Mouse (Mus musculus) liver, adult (tissue): ENCODE results near the gene Tmem80.

Experiments
- GATA4 ChIP-seq: IDR thresholded peaks from 2 replicates; pipeline ENCODE4 v1.6.1; 2014; ENCODE audit warnings: mild to moderate bottlenecking, low read length; ENCODE audit not compliant: insufficient replicate concordance

Tmem80 gene

DNA sequence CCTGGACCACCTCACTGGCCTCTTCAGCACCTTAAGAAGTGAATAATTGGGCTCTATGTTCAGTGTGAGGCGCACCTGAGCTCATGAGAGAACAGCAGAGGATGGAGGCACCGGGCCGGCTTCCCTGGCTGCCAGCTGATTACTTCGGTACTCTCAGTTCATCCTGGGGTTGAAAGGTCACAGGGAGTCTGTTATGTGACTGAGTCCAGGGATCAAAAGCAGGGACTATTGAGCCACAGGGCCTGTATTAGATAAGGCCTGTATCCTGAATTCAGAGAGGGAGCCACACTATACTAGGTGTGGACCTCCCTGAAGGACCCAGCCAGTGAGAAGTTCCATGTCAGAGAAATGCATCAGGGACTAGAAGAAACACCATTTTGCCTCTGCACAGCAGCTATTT, 23.0 kb upstream of the Tmem80 start:
- TF ChIP-seq GATA4, result no peak

- TF ChIP-seq GATA4, result no peak
Measured at GRCm38 (mm10) chr7:141314416-141314815, 13.1 kb upstream of the Tmem80 start.

DNA sequence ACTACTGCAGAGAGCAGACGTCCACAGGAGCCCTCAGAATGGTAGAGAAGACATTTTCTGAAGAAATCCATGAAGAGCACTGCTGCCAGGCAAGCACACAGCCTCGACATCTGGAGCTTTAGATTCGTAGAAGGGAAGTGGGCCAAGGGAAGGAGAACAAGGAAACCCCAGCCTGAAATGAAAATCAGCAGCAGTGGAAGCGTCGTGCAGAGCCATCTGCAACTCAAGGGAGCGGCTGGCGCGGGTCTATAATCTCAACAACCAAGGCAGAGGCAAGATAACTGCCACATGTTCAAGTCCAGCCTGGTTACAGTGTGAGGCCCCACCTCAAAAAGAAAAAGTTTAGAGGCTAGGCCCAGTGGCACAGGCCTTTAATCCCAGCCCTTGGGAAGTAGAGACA, 12.5 kb upstream of the Tmem80 start:
- TF ChIP-seq GATA4, result no peak

DNA sequence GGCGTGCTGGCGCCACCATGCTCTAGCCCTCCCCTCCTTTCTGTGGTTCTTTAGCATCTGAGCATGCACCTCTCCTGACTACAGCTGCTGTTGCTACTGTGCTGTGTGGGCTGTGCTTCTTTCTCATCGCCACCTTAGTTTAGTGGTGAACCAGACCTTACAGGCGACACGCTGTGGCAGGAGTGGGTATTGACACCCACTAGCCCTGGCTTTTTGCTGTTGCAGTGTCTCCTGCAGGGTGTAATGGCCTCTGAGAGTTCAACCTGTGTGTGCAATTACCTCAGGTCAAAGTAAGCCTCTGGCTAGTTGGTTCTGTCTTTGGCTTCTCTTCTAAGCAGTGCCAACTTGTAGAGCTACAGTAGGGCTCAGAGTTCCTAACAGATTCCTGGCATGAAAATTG, 11.6 kb upstream of the Tmem80 start:
- TF ChIP-seq GATA4, result no peak

- TF ChIP-seq GATA4, result no peak
Measured at GRCm38 (mm10) chr7:141317619-141318132, 9.9 kb upstream of the Tmem80 start.

- no peak for TF ChIP-seq GATA4
Measured at GRCm38 (mm10) chr7:141319446-141319845, 8.1 kb upstream of the Tmem80 start.

DNA sequence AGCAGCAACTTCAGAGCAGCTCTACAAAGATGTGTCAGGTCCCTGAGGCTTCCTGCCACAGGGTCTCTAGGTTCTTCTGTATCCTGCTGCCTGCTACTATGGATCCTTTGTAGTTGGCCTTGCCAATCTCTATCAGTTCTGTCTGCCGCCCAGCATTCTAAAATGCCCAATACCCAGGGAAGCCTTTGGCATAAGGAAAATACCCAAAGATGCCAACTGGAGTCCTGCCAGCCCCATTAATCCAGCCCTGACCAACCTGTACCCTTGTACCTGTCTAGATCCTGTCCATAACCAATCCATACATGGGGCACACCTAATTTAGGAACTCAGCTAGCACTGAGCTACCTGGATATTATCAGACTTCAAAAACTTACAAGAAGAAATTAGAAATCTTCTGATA, 2.9 kb upstream of the Tmem80 start:
- TF ChIP-seq GATA4, result no peak

DNA sequence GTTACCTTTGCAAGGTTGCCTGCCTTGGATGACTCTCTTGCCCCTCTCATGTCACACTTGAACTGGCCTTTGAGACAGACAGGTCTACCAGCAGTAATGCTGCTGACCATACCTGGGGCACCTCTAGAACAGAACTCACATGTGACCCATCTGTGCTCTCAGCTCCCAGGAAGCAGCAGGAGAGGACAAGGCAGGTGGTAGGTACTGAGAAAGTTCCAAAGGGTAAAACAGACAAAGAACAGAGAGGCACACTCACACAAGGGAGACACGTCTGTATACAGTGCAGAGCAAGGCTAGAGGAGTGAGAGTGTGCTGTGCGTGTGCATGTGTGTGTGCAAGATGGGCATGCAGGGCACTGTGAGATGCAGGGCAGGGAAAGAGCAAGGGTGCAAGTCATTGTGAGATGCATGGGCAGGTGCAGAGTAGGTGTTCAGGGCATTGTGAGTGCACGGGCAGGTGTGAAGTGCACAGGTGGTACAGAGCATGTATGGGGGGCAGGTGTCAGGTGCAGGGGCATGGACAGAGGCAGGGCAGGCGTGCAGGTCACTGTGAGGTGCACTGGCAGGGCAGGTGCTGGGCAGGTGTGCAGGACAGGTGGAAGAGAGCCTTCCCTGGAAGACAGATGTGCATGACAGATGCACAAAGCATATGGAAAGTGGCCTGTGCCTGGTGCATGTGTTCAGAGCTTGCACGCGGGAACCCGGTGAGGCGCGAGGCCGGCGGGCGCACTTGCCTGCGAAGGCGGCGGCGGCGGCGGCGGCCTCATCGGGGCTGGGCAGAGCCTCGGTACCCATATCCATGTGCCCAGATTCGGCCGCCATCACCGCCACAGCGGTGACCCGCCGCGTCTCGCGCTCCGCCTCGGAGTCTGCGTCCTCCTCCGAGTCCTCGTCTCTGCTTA, 743 bp upstream of the Tmem80 start:
- TF ChIP-seq GATA4, result no peak

GRCm38 (mm10) chr7:141328373-141328990, 943 bp downstream of the Tmem80 start:
- TF ChIP-seq GATA4, result no peak

- TF ChIP-seq GATA4, result no peak
Measured at GRCm38 (mm10) chr7:141330706-141331105, 3.2 kb downstream of the Tmem80 start.

- TF ChIP-seq GATA4, result no peak
Measured at GRCm38 (mm10) chr7:141331990-141332389, 4.5 kb downstream of the Tmem80 start.

DNA sequence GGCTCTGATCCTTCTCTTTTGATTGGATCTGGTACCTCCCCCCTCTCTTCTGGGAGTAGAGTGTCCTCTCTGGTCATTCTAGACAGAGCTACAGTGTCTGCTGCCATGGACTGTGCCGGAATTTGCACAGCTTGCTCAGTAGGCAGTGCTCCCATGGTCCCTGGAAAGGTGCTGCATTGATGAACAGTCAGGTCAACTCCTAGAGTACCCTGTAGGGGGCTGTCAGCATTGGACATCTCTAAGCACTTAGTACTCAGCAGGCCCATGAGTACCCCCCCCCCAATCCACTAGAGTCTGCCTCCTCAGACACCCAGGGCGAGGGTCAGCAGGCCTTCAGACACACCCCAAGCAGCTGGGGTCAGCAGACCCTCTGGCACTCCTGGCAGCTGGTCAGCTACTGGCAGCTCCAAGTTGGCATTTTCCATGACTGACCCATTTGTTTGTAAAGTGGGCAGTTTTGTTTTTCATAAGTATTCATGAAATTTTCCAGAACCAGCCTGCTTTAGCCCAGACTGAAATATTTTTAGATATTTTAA, 7.6 kb downstream of the Tmem80 start:
- TF ChIP-seq GATA4, result no peak

DNA sequence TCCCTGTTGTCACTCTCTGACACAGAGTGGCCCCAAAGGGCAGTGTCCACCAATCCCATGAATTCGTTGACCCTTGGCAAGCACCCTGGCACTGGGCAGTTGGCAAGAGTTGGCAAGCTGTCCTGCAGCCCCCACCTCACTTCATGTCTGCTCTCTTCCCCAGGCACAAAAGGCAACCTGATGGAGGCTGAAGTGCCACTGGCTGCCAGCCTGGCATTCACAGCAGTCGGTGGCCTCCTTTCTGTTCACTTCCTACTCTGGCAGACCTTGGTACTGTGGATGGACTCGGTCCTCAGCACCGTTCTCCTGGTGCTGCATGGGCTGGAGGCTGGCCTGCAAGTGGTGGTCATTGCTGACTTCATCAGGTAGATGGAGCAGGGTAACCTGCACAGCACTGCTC, 8.1 kb downstream of the Tmem80 start:
- no peak for TF ChIP-seq GATA4

DNA sequence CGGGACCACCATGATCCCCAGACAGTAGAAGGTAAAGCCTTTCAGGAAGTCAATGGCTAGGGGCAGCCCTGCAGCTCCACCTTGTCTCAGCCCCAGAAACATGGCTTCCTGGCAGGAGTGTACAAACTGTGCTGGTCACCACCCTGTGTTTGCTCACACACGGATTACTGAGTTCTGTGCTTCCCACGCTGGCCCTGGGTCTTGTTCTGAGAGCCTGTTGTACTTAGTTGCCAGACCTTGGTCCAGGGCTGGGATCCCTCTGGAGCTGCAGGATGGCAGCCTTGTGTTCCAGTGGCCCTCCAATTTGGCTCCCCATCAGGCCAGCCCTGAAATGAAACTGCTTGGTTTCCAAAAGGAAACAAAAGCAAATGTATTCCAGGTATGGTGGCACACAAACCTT, 8.8 kb downstream of the Tmem80 start:
- TF ChIP-seq GATA4, result no peak

DNA sequence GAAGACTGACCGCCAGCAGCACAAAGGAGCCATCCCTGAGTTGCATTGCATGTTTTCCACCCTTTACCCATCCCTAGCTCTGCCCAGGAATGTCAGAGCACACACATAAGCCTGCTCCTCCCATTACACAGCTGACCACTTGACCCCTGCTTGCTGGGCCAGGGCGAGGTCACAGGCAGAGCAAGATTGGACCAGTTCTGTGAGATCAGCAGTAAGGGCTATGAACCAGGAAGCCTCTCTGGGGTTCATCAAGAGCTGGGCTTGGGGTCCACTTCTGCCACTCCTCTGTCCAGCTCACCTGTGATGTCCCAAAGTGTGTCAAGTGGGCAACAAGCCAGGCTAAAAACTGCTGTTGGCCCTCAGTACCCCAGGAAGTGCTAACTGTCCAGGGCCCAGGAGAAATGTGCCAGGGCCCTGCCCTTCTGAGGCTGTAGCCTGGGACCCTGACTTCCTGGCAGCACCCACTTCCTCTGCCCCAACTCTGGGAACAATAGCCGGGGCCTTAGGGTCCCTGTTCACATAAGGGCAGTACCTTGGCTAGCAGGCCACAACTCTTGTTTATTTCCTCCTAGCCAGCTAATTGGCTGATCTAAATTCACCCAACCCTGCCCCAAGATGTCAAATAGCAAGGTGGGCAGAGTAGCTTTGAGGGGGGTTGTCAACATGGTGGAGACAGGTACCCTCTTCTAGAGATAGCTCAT, 10.3 kb downstream of the Tmem80 start:
- no peak for TF ChIP-seq GATA4
